Mouse (Mus musculus): Measurements from ENCODE around the gene Abhd4. TPM values are rescaled to one million over a fixed set of nuclear protein-coding genes. Genes with fewer than 3 reads are reported as not detected.
"Not testable (repeated sequence)": the region's sequence is repeated elsewhere in the genome, so short reads cannot be mapped to it uniquely, and the experiment has no call there.

The Abhd4 gene
- polyA plus RNA-seq, 1 experiment = 237 TPM

GRCm38 (mm10) chr14:54227911-54228451 lies 26.0 kb upstream of the Abhd4 start:
- Histone ChIP-seq H3K27ac (ENCODE audit: control insufficient read depth, insufficient read depth, low read depth, low read length) (0 out of 2 replicates have a peak overlapping the region, but pooled peaks have one; percentile 29), H3K27me3 (ENCODE audit: control insufficient read depth, insufficient read depth, low read length) (no peaks in the 10 kb centered on the region), H3K4me1 (ENCODE audit: control insufficient read depth, insufficient read depth, low read length) (peaks cover 36% of the 10 kb centered on the region), H3K4me3 (ENCODE audit: control insufficient read depth, low read depth, low read length) (peak overlapping the region; percentile 74), H3K36me3 (ENCODE audit: control insufficient read depth, insufficient read depth, low read length) (no peaks in the 10 kb centered on the region)
- TF ChIP-seq CTCF (IDR thresholded peaks at IDR 0.05; ENCODE audit: control insufficient read depth, insufficient read depth, insufficient replicate concordance, low read depth, low read length) = peak; percentile 43; the same call in 1 of the 2 replicates
- no peak for TF ChIP-seq POLR2A (IDR thresholded peaks at IDR 0.05; ENCODE audit: control insufficient read depth, low read depth, low read length)

DNA sequence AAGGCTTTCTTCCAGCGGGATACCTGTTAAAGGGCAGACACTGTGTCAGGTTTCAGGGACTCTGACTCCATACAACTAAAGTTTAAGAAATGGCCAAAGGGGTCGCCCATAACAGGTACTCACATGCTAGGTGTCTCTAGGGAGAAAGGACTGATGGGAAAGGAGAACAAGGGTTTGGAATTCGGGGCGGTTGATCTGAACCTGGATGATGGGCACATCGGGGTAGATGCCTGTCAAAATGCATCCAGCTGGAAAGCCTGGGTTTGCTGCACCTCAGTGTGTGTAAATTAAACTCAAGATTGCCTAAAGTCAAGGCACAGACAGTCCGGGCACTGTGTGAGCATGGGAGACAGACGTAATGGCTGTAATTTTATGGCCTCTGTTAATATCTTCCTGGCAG lies 25.5 kb upstream of the Abhd4 start:
- TF ChIP-seq CTCF (IDR thresholded peaks at IDR 0.05; ENCODE audit: control insufficient read depth, insufficient read depth, insufficient replicate concordance, low read depth, low read length) = no peak
- TF ChIP-seq POLR2A (IDR thresholded peaks at IDR 0.05; ENCODE audit: control insufficient read depth, low read depth, low read length) = no peak
- peak overlapping the region; percentile 74; the same call in 1 of the 2 replicates for H3K4me3 ChIP-seq (ENCODE audit: control insufficient read depth, low read depth, low read length)
- no peak overlapping the region for H3K27ac ChIP-seq (ENCODE audit: control insufficient read depth, insufficient read depth, low read depth, low read length)
- H3K27me3 ChIP-seq (ENCODE audit: control insufficient read depth, insufficient read depth, low read length) = no peaks in the 10 kb centered on the region
- H3K36me3 ChIP-seq (ENCODE audit: control insufficient read depth, insufficient read depth, low read length) = no peaks in the 10 kb centered on the region
- peaks cover 33% of the 10 kb centered on the region for H3K4me1 ChIP-seq (ENCODE audit: control insufficient read depth, insufficient read depth, low read length)

- TF ChIP-seq CTCF (IDR thresholded peaks at IDR 0.05; ENCODE audit: control insufficient read depth, insufficient read depth, insufficient replicate concordance, low read depth, low read length) = no peak
- no peak for TF ChIP-seq POLR2A (IDR thresholded peaks at IDR 0.05; ENCODE audit: control insufficient read depth, low read depth, low read length)
- peak overlapping the region; percentile 31 for H3K4me3 ChIP-seq (ENCODE audit: control insufficient read depth, low read depth, low read length)
- no peaks in the 10 kb centered on the region for H3K27me3 ChIP-seq (ENCODE audit: control insufficient read depth, insufficient read depth, low read length)
- no peaks in the 10 kb centered on the region for H3K36me3 ChIP-seq (ENCODE audit: control insufficient read depth, insufficient read depth, low read length)
- H3K4me1 ChIP-seq (ENCODE audit: control insufficient read depth, insufficient read depth, low read length) = peaks cover 31% of the 10 kb centered on the region
- H3K27ac ChIP-seq (ENCODE audit: control insufficient read depth, insufficient read depth, low read depth, low read length) = no peak overlapping the region
Measured at GRCm38 (mm10) chr14:54228933-54229713, 24.9 kb upstream of the Abhd4 start.

- H3K27ac ChIP-seq (ENCODE audit: control insufficient read depth, insufficient read depth, low read depth, low read length); H3K27me3 ChIP-seq (ENCODE audit: control insufficient read depth, insufficient read depth, low read length); H3K36me3 ChIP-seq (ENCODE audit: control insufficient read depth, insufficient read depth, low read length); H3K4me3 ChIP-seq (ENCODE audit: control insufficient read depth, low read depth, low read length): not testable (repeated sequence)
- H3K4me1 ChIP-seq (ENCODE audit: control insufficient read depth, insufficient read depth, low read length) = peaks cover 31% of the 10 kb centered on the region
Measured at GRCm38 (mm10) chr14:54229849-54230248, 24.1 kb upstream of the Abhd4 start.

DNA sequence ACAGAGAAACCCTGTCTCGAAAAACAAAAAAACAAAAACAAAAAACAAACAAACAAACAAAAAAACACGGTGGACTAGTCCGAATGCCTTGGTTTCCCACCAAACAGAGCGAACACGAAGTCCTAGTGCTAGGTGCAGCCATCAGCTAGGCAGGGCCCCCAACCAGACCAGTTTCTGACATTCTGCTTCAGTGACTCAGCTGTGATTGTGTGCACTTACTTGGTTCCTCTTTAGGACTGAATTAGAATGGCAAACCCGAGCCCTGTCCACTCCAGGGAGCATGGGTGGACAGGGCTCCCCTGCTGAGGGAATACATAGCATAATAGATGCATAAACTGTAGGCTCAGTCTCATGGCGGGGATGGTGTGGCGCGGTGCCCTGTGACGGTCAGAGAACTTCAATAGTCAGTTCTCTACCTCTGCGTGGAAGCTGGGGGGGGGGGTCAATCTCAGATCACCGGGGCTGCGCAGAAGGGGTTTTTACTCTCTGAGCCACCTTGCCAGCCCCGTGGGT lies 23.3 kb upstream of the Abhd4 start:
- H3K27ac ChIP-seq (ENCODE audit: control insufficient read depth, insufficient read depth, low read depth, low read length) = no peak overlapping the region
- H3K36me3 ChIP-seq (ENCODE audit: control insufficient read depth, insufficient read depth, low read length) = no peaks in the 10 kb centered on the region
- no peaks in the 10 kb centered on the region for H3K27me3 ChIP-seq (ENCODE audit: control insufficient read depth, insufficient read depth, low read length)
- H3K4me3 ChIP-seq (ENCODE audit: control insufficient read depth, low read depth, low read length) = no peak overlapping the region
- TF ChIP-seq POLR2A (IDR thresholded peaks at IDR 0.05; ENCODE audit: control insufficient read depth, low read depth, low read length) = no peak
- no peak for TF ChIP-seq CTCF (IDR thresholded peaks at IDR 0.05; ENCODE audit: control insufficient read depth, insufficient read depth, insufficient replicate concordance, low read depth, low read length)
- peaks cover 27% of the 10 kb centered on the region for H3K4me1 ChIP-seq (ENCODE audit: control insufficient read depth, insufficient read depth, low read length)

DNA sequence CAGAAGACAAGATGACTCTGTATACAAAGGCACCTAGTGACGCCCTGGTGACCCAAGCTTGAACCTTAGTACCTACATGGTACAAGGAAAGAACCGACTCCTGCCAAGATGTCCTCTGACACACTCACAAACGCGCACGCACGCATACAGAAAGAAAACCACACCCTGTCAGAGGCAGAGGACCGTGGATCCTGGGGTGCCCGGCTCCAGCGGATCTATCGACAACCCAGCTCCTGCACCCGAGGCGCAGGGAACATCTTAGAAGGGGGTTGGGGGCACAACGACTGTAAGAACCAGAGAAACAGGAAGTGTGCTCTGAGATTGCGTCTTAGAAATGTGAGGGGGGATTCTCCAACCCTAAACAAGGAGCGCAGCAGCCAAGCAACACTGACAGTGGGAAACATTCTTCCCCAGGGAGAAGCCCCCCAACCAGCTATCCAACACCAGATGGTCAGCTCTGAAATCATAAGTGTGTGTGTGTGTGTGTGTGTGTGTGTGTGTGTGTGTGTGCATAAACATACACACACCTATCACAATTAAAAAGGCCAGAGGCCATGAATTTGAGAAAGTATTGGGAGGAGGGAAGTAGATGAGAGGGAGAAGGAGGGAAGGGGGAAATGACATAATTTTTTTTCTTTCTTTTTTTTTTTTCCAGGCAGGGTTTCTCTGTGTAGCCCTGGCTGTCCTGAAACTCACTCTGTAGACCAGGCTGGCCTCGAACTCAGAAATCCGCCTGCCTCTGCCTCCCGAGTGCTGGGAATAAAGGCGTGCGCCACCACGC lies 22.6 kb upstream of the Abhd4 start:
- H3K27ac ChIP-seq (ENCODE audit: control insufficient read depth, insufficient read depth, low read depth, low read length) = no peak overlapping the region
- H3K27me3 ChIP-seq (ENCODE audit: control insufficient read depth, insufficient read depth, low read length) = no peaks in the 10 kb centered on the region
- peaks cover 27% of the 10 kb centered on the region for H3K4me1 ChIP-seq (ENCODE audit: control insufficient read depth, insufficient read depth, low read length)
- TF ChIP-seq POLR2A (IDR thresholded peaks at IDR 0.05; ENCODE audit: control insufficient read depth, low read depth, low read length) (no peak), CTCF (IDR thresholded peaks at IDR 0.05; ENCODE audit: control insufficient read depth, insufficient read depth, insufficient replicate concordance, low read depth, low read length) (no peak)
- no peaks in the 10 kb centered on the region for H3K36me3 ChIP-seq (ENCODE audit: control insufficient read depth, insufficient read depth, low read length)
- H3K4me3 ChIP-seq (ENCODE audit: control insufficient read depth, low read depth, low read length) = no peak overlapping the region

DNA sequence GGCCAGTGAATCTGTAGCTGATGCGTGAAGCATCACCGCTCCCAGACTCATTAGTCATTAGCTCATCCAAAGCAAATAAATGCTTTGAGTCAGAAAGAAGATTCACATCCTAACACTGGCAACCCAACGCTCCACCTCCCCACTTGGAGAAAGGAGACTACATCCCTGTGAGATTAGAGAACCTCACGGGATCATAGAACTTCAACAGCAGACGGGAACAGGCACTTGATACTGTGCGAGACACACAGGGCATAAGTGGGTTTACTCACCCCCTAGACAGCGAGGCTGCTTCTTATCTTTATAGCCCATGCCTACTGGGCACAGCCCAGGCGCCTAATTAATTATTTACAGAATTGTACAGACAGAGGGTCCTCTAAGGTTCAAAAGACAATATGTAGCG lies 21.8 kb upstream of the Abhd4 start:
- Histone ChIP-seq H3K27ac (ENCODE audit: control insufficient read depth, insufficient read depth, low read depth, low read length) (no peak overlapping the region), H3K36me3 (ENCODE audit: control insufficient read depth, insufficient read depth, low read length) (no peaks in the 10 kb centered on the region), H3K4me1 (ENCODE audit: control insufficient read depth, insufficient read depth, low read length) (peaks cover 25% of the 10 kb centered on the region), H3K4me3 (ENCODE audit: control insufficient read depth, low read depth, low read length) (no peak overlapping the region), H3K27me3 (ENCODE audit: control insufficient read depth, insufficient read depth, low read length) (no peaks in the 10 kb centered on the region)
- no peak for TF ChIP-seq CTCF (IDR thresholded peaks at IDR 0.05; ENCODE audit: control insufficient read depth, insufficient read depth, insufficient replicate concordance, low read depth, low read length)
- no peak for TF ChIP-seq POLR2A (IDR thresholded peaks at IDR 0.05; ENCODE audit: control insufficient read depth, low read depth, low read length)
